Mouse (Mus musculus): ENCODE results near the gene Dus2. TPM values are rescaled to one million over a fixed set of nuclear protein-coding genes. Genes with fewer than 3 reads are reported as not detected.

Dus2 gene
- 10 to 100 TPM; 18.9 to 19.2 TPM for total RNA-seq (2021)
- long read RNA-seq, experiment 1, transcript Dus2-201 (16 exons, 1,860 nt): major isoform, 15 of 25 reads
- long read RNA-seq, experiment 1, partial matches to known transcripts: 1 of 25 reads
- long read RNA-seq, experiment 1, other reads (novel, unspliced or antisense): 6 of 25 reads
- long read RNA-seq, experiment 2, transcript Dus2-201 (16 exons, 1,860 nt): major isoform, 21 of 26 reads
- long read RNA-seq, experiment 2, partial matches to known transcripts: 2 of 26 reads
- long read RNA-seq, experiment 2, other reads (novel, unspliced or antisense): 2 of 26 reads

GRCm38 (mm10) chr8:105990856-105991387, at the start of gene Dus2:
Dus2 (plus strand) TSS chr8:105991337.
- peak; percentile 72 to 86 for DNase-seq (ENCODE audit: low spot score in 2 of 2)

- DNase-seq (ENCODE audit: low spot score in 2 of 2): no peak
Measured at GRCm38 (mm10) chr8:105942026-105942425, 49.1 kb upstream of the Dus2 start.

- no peak for DNase-seq (ENCODE audit: low spot score in 2 of 2)
Measured at GRCm38 (mm10) chr8:105942542-105942941, 48.6 kb upstream of the Dus2 start.

GRCm38 (mm10) chr8:105943321-105943739, 47.8 kb upstream of the Dus2 start, which contains the start of gene Lcat:
Lcat (minus strand) TSS chr8:105943382.
- DNase-seq (ENCODE audit: low spot score in 2 of 2): peak in 1 of 2 experiments; percentile 19

DNA sequence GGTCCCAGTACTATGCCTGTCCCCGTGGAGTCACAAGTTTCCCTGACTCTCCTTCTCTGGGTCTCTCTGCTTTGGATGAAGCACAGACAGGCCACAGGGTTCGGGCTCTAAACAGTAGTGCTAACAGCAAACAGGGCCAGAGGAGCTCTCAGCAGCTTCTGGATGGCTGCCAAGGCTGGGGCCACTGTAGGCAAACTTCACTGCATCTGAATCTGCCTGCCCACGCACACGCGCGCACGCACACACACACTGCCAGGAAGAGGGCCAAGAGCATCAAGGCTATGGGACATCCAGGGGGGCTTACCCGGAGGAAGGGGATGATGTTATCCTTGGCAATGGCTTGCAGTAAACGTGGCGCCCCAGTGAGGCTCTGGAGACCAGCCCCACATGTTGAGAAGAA, 41.8 kb upstream of the Dus2 start:
- peak; percentile 48 to 57 for DNase-seq (ENCODE audit: low spot score in 2 of 2)

GRCm38 (mm10) chr8:105951057-105951659, 40.0 kb upstream of the Dus2 start:
- no peak for DNase-seq (ENCODE audit: low spot score in 2 of 2)

GRCm38 (mm10) chr8:105956556-105956955, 34.6 kb upstream of the Dus2 start:
- DNase-seq (ENCODE audit: low spot score in 2 of 2): no peak

GRCm38 (mm10) chr8:105957813-105958212, 33.3 kb upstream of the Dus2 start:
- no peak for DNase-seq (ENCODE audit: low spot score in 2 of 2)

DNA sequence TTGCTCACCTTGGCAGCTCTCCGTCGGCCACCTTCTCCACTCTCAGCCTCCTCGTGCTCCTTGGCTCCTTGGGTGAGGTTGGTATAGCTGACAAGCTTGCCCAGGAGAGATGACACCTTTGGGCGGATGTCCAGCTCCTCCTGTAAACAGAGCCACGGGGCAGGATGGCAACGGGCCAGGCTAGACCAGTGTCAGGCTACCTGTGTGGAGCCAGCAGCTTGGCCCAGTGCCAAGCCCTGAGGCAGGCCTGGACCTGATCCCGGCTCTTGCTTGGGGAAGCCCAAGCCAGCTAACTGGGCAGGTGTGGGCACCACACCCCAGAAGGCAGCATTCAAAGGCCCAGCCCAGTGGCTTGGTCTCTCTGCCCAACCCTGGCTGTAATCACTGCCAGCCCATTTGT, 31.8 kb upstream of the Dus2 start:
- no peak for DNase-seq (ENCODE audit: low spot score in 2 of 2)

DNA sequence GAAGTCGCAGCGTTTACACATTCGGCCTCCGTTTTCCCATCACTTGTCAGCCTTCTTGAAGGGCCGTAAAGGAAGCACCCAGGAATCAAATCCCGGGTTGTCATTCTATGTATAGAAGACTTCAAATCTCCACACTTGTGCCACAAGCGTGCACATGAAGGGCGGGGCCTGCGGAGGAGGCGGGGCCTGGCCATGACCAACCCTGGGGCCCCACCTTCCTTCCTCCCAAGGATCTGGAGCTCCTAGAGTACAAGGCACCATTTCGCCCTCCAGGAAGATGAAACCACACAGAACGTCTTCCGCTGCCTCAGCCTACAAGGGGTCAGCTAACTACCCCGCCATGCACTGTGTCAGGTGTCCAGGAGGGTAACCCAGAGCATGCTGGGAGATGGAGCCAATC, 30.0 kb upstream of the Dus2 start:
- no peak for DNase-seq (ENCODE audit: low spot score in 2 of 2)

- DNase-seq (ENCODE audit: low spot score in 2 of 2): no peak
Measured at GRCm38 (mm10) chr8:105961536-105961935, 29.6 kb upstream of the Dus2 start.

DNA sequence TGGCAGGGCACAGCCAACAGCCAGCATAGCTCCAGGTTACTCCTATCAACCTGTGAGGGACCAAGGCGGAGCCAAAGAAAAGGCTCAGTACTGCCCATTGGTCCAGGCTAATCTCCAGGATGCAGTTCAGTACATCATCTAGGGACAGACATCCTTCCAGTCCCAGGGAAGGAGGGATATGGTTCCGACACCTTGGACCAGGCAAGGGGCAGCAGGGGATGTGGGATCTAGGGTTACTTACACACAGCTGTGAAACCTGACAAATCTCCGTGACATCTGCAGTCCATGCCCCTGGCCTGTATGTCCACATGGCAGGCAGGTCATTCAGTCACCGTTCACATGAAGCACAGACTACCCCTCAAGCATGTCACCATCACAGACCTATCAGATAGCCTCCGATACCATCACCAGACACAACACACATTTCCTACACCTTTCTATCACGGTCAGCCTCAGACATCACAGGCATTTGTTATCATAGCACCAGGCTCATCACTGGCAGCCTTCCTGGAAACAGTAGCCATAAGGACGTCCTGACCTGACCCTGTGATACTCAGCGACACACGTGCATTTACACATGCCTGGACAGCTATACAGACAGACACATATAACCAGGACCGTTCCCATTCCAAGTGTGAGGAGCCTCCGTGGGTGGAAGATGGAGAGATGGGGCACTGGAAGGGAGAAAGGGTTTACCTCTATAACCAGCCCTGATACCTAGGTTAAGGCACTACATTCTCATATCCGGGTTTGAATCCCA, 26.5 kb upstream of the Dus2 start:
- no peak for DNase-seq (ENCODE audit: low spot score in 2 of 2)

- DNase-seq (ENCODE audit: low spot score in 2 of 2): no peak
Measured at GRCm38 (mm10) chr8:105965266-105965904, 25.8 kb upstream of the Dus2 start.

- DNase-seq (ENCODE audit: low spot score in 2 of 2): no peak
Measured at GRCm38 (mm10) chr8:105965905-105966341, 25.2 kb upstream of the Dus2 start, which contains the start of gene Slc12a4. Slc12a4 (minus strand) TSS chr8:105966097.

- no peak for DNase-seq (ENCODE audit: low spot score in 2 of 2)
Measured at GRCm38 (mm10) chr8:105966692-105967311, 24.3 kb upstream of the Dus2 start.

DNA sequence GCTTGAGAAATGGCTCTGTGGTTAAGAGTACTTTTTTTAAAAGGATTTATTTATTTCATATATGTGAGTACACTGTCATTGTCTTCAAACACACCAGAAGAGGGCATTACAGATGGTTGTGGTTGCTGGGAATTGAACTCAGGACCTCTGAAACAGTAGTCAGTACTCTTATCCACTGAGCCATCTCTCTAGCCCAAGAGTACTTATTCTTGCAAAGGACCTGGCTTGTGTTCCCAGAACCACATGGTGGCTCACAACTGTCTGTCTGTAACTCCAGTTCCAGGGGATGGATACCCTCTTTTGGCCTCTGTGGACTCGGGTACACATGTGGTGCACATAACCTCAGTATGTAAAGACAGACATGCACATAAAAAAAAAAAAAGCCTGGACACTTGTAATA, 21.8 kb upstream of the Dus2 start:
- DNase-seq (ENCODE audit: low spot score in 2 of 2): no peak

DNA sequence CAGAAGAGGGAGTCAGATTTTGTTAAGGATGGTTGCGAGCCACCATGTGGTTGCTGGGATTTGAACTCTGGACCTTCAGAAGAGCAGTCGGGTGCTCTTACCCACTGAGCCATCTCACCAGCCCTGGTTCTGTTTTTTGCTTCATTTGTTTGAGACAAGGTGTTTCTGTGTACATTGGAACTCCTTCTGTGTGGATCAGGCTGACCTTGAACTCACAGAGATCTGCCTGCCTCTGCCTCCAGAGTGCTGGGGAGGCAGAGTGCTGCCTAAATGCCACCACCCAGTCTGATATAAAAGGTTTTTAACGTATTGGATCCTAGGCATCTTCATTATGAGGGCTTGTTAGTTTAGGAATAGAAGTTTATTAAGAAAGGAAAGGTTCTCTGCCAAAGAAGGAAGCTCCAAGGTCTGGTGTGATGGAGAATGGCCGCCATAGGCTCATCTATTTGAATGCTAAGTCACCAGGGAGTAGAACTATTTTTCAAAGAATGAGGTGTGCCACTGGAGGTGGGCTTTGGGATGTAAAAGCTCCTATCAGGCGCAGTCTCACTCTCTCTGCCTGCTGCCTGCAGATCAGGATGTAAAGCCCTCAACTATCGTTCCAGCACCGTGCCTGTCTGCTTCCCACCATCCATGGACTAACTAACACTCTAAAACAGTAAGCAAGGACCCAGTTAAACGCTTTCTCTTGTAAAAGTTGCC, 20.0 kb upstream of the Dus2 start:
- no peak for DNase-seq (ENCODE audit: low spot score in 2 of 2)

GRCm38 (mm10) chr8:105975363-105975762, 15.8 kb upstream of the Dus2 start:
- no peak for DNase-seq (ENCODE audit: low spot score in 2 of 2)

- no peak for DNase-seq (ENCODE audit: low spot score in 2 of 2)
Measured at GRCm38 (mm10) chr8:105979325-105979724, 11.8 kb upstream of the Dus2 start, which contains the start of gene Dpep3. Dpep3 (minus strand) TSS chr8:105979429.

DNA sequence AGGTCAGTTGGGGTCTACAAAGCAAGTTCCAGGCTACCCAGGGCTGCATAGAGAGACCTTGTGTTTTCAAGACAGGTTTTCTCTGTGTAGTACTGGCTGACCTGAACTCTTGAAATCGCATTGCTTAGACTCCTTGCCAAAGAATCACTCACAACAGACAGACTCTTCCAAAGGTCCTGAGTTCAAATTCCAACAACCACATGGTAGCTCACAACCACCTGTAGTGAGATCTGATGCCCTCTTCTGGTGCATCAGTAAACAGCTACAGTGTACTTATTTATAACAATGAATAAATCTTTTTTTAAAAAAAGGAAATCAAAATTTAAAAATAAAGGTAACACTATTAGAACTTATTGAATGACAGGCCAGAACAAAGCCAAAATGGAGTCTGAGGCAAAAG, 10.0 kb upstream of the Dus2 start:
- DNase-seq (ENCODE audit: low spot score in 2 of 2): no peak
